15 mouse cellular contexts compared by ENCODE assay signal in genomic region chr6:136898222-136898621, GRCm38 (mm10). TPM values are rescaled to one million over a fixed set of nuclear protein-coding genes. Genes with fewer than 3 reads are reported as not detected.
DNase-seq lines count a peak whose midpoint lies in the region; ATAC-seq and TF ChIP-seq lines count a peak whose summit lies in the region.
"Had no signal": no experiment of that assay in that cellular context is flagged by ENCODE, and none has a peak within 500 bp of the region (broad histone marks: within the 10 kb centered on the region; RNA-seq: fewer than 3 reads in every experiment).

No protein-coding gene starts in this region.

- no peak; the same call in 1 of the 2 replicates for ATAC-seq in heart, postnatal 0 days (ENCODE audit: insufficient read depth, low read depth)
- no peak for ATAC-seq in hindbrain, postnatal 0 days
- no peak for ATAC-seq in liver, embryonic 11.5 days (replicated peaks; ENCODE audit: low FRiP score)
- ATAC-seq: forebrain, embryonic 16.5 days; midbrain, embryonic 15.5 days had no signal

- no peak for TF ChIP-seq EP300 in heart, postnatal 0 days (IDR thresholded peaks at IDR 0.05; ENCODE audit: low read depth)

- peaks cover 6% of the 10 kb centered on the region for H3K4me1 ChIP-seq in heart, postnatal 0 days (ENCODE audit: control insufficient read depth, insufficient read depth)
- H3K4me1 ChIP-seq in hindbrain, postnatal 0 days (ENCODE audit: insufficient read depth, low read length): no peaks in the 10 kb centered on the region
- H3K4me1 ChIP-seq in liver, embryonic 11.5 days (replicated peaks; ENCODE audit: control insufficient read depth, insufficient read depth, low read length): no peaks in the 10 kb centered on the region; the same call in 1 of the 2 replicates
- H3K4me1 ChIP-seq: midbrain, embryonic 15.5 days had no signal

- no peak overlapping the region for H3K9ac ChIP-seq in heart, postnatal 0 days (replicated peaks; ENCODE audit: low read depth, low read length)
- no peak overlapping the region for H3K9ac ChIP-seq in hindbrain, postnatal 0 days (replicated peaks; ENCODE audit: low read length)
- H3K9ac ChIP-seq in liver, embryonic 11.5 days (ENCODE audit: low read depth, low read length): no peak overlapping the region
- H3K9ac ChIP-seq: hindbrain, embryonic 14.5 days; liver, embryonic 13.5 days; midbrain, embryonic 15.5 days had no signal

- no peaks in the 10 kb centered on the region for H3K27me3 ChIP-seq in C2C12 (ENCODE audit: control insufficient read depth, insufficient read depth, insufficient read length)
- no peaks in the 10 kb centered on the region for H3K27me3 ChIP-seq in heart, postnatal 0 days (ENCODE audit: control insufficient read depth, insufficient read depth, low read length)
- H3K27me3 ChIP-seq in hindbrain, postnatal 0 days (ENCODE audit: insufficient read depth, low read length): no peaks in the 10 kb centered on the region
- no peaks in the 10 kb centered on the region for H3K27me3 ChIP-seq in liver, embryonic 11.5 days (replicated peaks; ENCODE audit: control insufficient read depth, insufficient read depth, low read length)
- H3K27me3 ChIP-seq: liver, embryonic 13.5 days; midbrain, embryonic 15.5 days had no signal

- no peak overlapping the region for H3K4me3 ChIP-seq in gastrocnemius, adult 2 months
- no peak overlapping the region for H3K4me3 ChIP-seq in C2C12 (ENCODE audit: insufficient read depth, poor library complexity, severe bottlenecking)
- H3K4me3 ChIP-seq in heart, postnatal 0 days (ENCODE audit: low read depth, low read length): no peak overlapping the region
- H3K4me3 ChIP-seq in hindbrain, postnatal 0 days (ENCODE audit: low read length): no peak overlapping the region
- H3K4me3 ChIP-seq in liver, embryonic 11.5 days (ENCODE audit: low read depth, low read length): no peak overlapping the region
- H3K4me3 ChIP-seq: liver, embryonic 13.5 days; midbrain, embryonic 15.5 days had no signal

- no peak overlapping the region for H3K4me2 ChIP-seq in heart, postnatal 0 days (ENCODE audit: low read depth, low read length)
- no peak overlapping the region for H3K4me2 ChIP-seq in hindbrain, postnatal 0 days (ENCODE audit: low read depth, low read length)
- H3K4me2 ChIP-seq in liver, embryonic 11.5 days: no peak overlapping the region
- H3K4me2 ChIP-seq: hindbrain, embryonic 14.5 days; liver, embryonic 13.5 days; midbrain, embryonic 15.5 days had no signal

- H3ac ChIP-seq in C2C12 (ENCODE audit: control insufficient read depth, insufficient read length, low read depth): no peak overlapping the region

- no peak for TF ChIP-seq CTCF in gastrocnemius, adult 2 months (IDR thresholded peaks at IDR 0.05)
- TF ChIP-seq CTCF in C2C12 (IDR thresholded peaks at IDR 0.05; ENCODE audit: control insufficient read depth, insufficient read depth, insufficient read length): no peak
- TF ChIP-seq CTCF in heart, postnatal 0 days (IDR thresholded peaks at IDR 0.05; ENCODE audit: low read depth): no peak
- TF ChIP-seq CTCF in hindbrain, postnatal 0 days (IDR thresholded peaks at IDR 0.05; ENCODE audit: low read depth): no peak

- no peaks in the 10 kb centered on the region for H3K79me2 ChIP-seq in C2C12 (ENCODE audit: control insufficient read depth, insufficient read depth)

- intact Hi-C loops in gastrocnemius, adult 2 months (cut with DNase I): no loop called here
- intact Hi-C loops in gastrocnemius, postnatal 36 days (cut with DNase I): no loop called here

- H3K9me3 ChIP-seq in heart, postnatal 0 days (replicated peaks; ENCODE audit: control insufficient read depth, low read length): no peaks in the 10 kb centered on the region
- H3K9me3 ChIP-seq in hindbrain, postnatal 0 days (ENCODE audit: low read length): no peaks in the 10 kb centered on the region
- no peaks in the 10 kb centered on the region for H3K9me3 ChIP-seq in liver, embryonic 11.5 days (ENCODE audit: control insufficient read depth, low read length)
- H3K9me3 ChIP-seq: liver, embryonic 13.5 days; midbrain, embryonic 15.5 days had no signal

- H3K27ac ChIP-seq in gastrocnemius, adult 2 months: peak overlapping the region; percentile 75
- H3K27ac ChIP-seq in heart, postnatal 0 days (ENCODE audit: low read depth): peak overlapping the region; percentile 64
- H3K27ac ChIP-seq in hindbrain, postnatal 0 days: no peak overlapping the region
- H3K27ac ChIP-seq in liver, embryonic 11.5 days (ENCODE audit: low read depth, low read length): no peak overlapping the region
- H3K27ac ChIP-seq: hindbrain, embryonic 14.5 days; liver, embryonic 13.5 days; midbrain, embryonic 15.5 days had no signal

- H3K79me3 ChIP-seq in C2C12 (ENCODE audit: low read depth): no peaks in the 10 kb centered on the region

- no peak for DNase-seq in gastrocnemius, adult 2 months
- no peak for DNase-seq in gastrocnemius, postnatal 36 days
- no peak for DNase-seq in heart, postnatal 0 days (ENCODE audit: low spot score)
- DNase-seq in lung, postnatal 36 days: peak; percentile 81
- no peak for DNase-seq in thymus, postnatal 36 days
- DNase-seq in hindbrain, postnatal 0 days (ENCODE audit: low spot score): no peak
- no peak for DNase-seq in liver, embryonic 11.5 days (ENCODE audit: low spot score)
- DNase-seq: adrenal gland, postnatal 14 days; cerebellum, postnatal 25 days; liver, embryonic 13.5 days had no signal

- WGBS in heart, postnatal 0 days: 16% methylated on average over 4 of the region's 4 CpGs
- WGBS in hindbrain, postnatal 0 days: 67% methylated on average over 4 of the region's 4 CpGs
- WGBS in liver, embryonic 11.5 days: 39% methylated on average over 4 of the region's 4 CpGs

- H3K36me3 ChIP-seq in C2C12 (ENCODE audit: control insufficient read depth, insufficient read depth): no peaks in the 10 kb centered on the region
- H3K36me3 ChIP-seq in heart, postnatal 0 days (replicated peaks; ENCODE audit: control insufficient read depth, insufficient read depth, low read length): no peaks in the 10 kb centered on the region
- no peaks in the 10 kb centered on the region for H3K36me3 ChIP-seq in hindbrain, postnatal 0 days (ENCODE audit: insufficient read depth, low read length)
- H3K36me3 ChIP-seq in liver, embryonic 11.5 days (ENCODE audit: control insufficient read depth, insufficient read depth, low read length): no peaks in the 10 kb centered on the region
- H3K36me3 ChIP-seq: liver, embryonic 13.5 days; midbrain, embryonic 15.5 days had no signal

TF ChIP-seq in C2C12, 6 proteins besides CTCF, POLR2A, EP300 and RAD21:
- TF ChIP-seq CEBPB (IDR thresholded peaks at IDR 0.05; ENCODE audit: low read depth) (peak; percentile 34), MYOD1 (IDR thresholded peaks at IDR 0.05; ENCODE audit: control insufficient read depth, insufficient read length, low read depth) (no peak)

RNA-seq across cellular contexts. Expression of gene Mgp, which starts 22.6 kb away (rescaled TPM):
- 100 to 1,000 TPM in 1 of 2 experiments, 10 to 100 TPM in 1; 52.8 to 161 TPM for total RNA-seq in gastrocnemius, adult 2 months (2021)
- 10 to 100 TPM; 72.6 to 84.1 TPM for total RNA-seq in gastrocnemius, postnatal 36 days (2021)
- 472 TPM for polyA plus RNA-seq in C2C12 (2012; fragmentation: generic; extraction: Trizol)
- 344 and 362 TPM in 2 replicates for total RNA-seq in heart, postnatal 0 days (2014; rRNA removed; ENCODE audit: low replicate concordance)
- 403 and 465 TPM in 2 replicates for polyA plus RNA-seq in heart, postnatal 0 days (2015; fragmentation: Nextera tagmentation; extraction: Ambion mirVana)
- 23.6 and 34.6 TPM in 2 replicates for total RNA-seq in hindbrain, postnatal 0 days (2014; rRNA removed)
- polyA plus RNA-seq in hindbrain, postnatal 0 days (2015; fragmentation: Nextera tagmentation; extraction: Ambion mirVana): 74.4 and 81.8 TPM in 2 replicates
- polyA plus RNA-seq in liver, embryonic 11.5 days (2014; fragmentation: Nextera tagmentation; extraction: Ambion mirVana): 7.7 and 8.2 TPM in 2 replicates

RNA-seq across cellular contexts. Expression of gene Erp27, which starts 23.8 kb away (rescaled TPM):
- under 1 TPM in 1 of 2 experiments, not detected in 1; 0.20 TPM for total RNA-seq in gastrocnemius, adult 2 months (2021)
- not detected for total RNA-seq in gastrocnemius, postnatal 36 days (2021)
- 0.04 TPM for polyA plus RNA-seq in C2C12 (2012; fragmentation: generic; extraction: Trizol)
- total RNA-seq in heart, postnatal 0 days (2014; rRNA removed; ENCODE audit: low replicate concordance): 1.7 TPM in 1 of 2 replicates, not detected in the other
- 0.75 and 0.83 TPM in 2 replicates for polyA plus RNA-seq in heart, postnatal 0 days (2015; fragmentation: Nextera tagmentation; extraction: Ambion mirVana)
- total RNA-seq in hindbrain, postnatal 0 days (2014; rRNA removed): not detected in 2 replicates
- not detected in 2 replicates for polyA plus RNA-seq in hindbrain, postnatal 0 days (2015; fragmentation: Nextera tagmentation; extraction: Ambion mirVana)
- 0.22 and 0.34 TPM in 2 replicates for polyA plus RNA-seq in liver, embryonic 11.5 days (2014; fragmentation: Nextera tagmentation; extraction: Ambion mirVana)
- total RNA-seq: adrenal gland, postnatal 14 days had no signal
- polyA plus RNA-seq: hindbrain, embryonic 14.5 days; midbrain, embryonic 15.5 days had no signal

RNA-seq across cellular contexts. Expression of gene Pde6h, which starts 25.4 kb away (rescaled TPM):
- total RNA-seq in gastrocnemius, adult 2 months (2021): not detected
- total RNA-seq in gastrocnemius, postnatal 36 days (2021): not detected
- 0.26 TPM for polyA plus RNA-seq in C2C12 (2012; fragmentation: generic; extraction: Trizol)
- 0.19 TPM in 1 of 2 replicates, not detected in the other for total RNA-seq in heart, postnatal 0 days (2014; rRNA removed; ENCODE audit: low replicate concordance)
- 0.04 and 0.25 TPM in 2 replicates for polyA plus RNA-seq in heart, postnatal 0 days (2015; fragmentation: Nextera tagmentation; extraction: Ambion mirVana)
- not detected in 2 replicates for total RNA-seq in hindbrain, postnatal 0 days (2014; rRNA removed)
- 0.76 and 1.3 TPM in 2 replicates for polyA plus RNA-seq in hindbrain, postnatal 0 days (2015; fragmentation: Nextera tagmentation; extraction: Ambion mirVana)
- not detected in 2 replicates for polyA plus RNA-seq in liver, embryonic 11.5 days (2014; fragmentation: Nextera tagmentation; extraction: Ambion mirVana)
- polyA plus RNA-seq: forebrain, embryonic 16.5 days; liver, embryonic 13.5 days; midbrain, embryonic 15.5 days had no signal

RNA-seq across cellular contexts. Expression of gene Art4, which starts 40.7 kb away (rescaled TPM):
- under 1 TPM; 0.10 to 0.11 TPM for total RNA-seq in gastrocnemius, adult 2 months (2021)
- under 1 TPM in 1 of 2 experiments, not detected in 1; 0.13 TPM for total RNA-seq in gastrocnemius, postnatal 36 days (2021)
- not detected for polyA plus RNA-seq in C2C12 (2012; fragmentation: generic; extraction: Trizol)
- total RNA-seq in heart, postnatal 0 days (2014; rRNA removed; ENCODE audit: low replicate concordance): 19.3 and 28.8 TPM in 2 replicates
- polyA plus RNA-seq in heart, postnatal 0 days (2015; fragmentation: Nextera tagmentation; extraction: Ambion mirVana): 8.7 and 11.4 TPM in 2 replicates
- 0.37 and 0.43 TPM in 2 replicates for total RNA-seq in hindbrain, postnatal 0 days (2014; rRNA removed)
- 0.25 and 0.34 TPM in 2 replicates for polyA plus RNA-seq in hindbrain, postnatal 0 days (2015; fragmentation: Nextera tagmentation; extraction: Ambion mirVana)
- polyA plus RNA-seq in liver, embryonic 11.5 days (2014; fragmentation: Nextera tagmentation; extraction: Ambion mirVana): 8.7 and 11.1 TPM in 2 replicates
- total RNA-seq: layer of hippocampus, postnatal 14 days had no signal

RNA-seq across cellular contexts. Expression of gene Arhgdib, which starts 43.5 kb away (rescaled TPM):
- total RNA-seq in gastrocnemius, adult 2 months (2021): 10 to 100 TPM in 1 of 2 experiments, 1 to 10 TPM in 1; 4.9 to 10.2 TPM
- total RNA-seq in gastrocnemius, postnatal 36 days (2021): 1 to 10 TPM; 7.1 to 7.7 TPM
- 101 TPM for polyA plus RNA-seq in C2C12 (2012; fragmentation: generic; extraction: Trizol)
- total RNA-seq in heart, postnatal 0 days (2014; rRNA removed; ENCODE audit: low replicate concordance): 42.2 and 45.9 TPM in 2 replicates
- polyA plus RNA-seq in heart, postnatal 0 days (2015; fragmentation: Nextera tagmentation; extraction: Ambion mirVana): 56.7 and 58.8 TPM in 2 replicates
- total RNA-seq in hindbrain, postnatal 0 days (2014; rRNA removed): 7.2 and 12.8 TPM in 2 replicates
- polyA plus RNA-seq in hindbrain, postnatal 0 days (2015; fragmentation: Nextera tagmentation; extraction: Ambion mirVana): 17.3 and 18.8 TPM in 2 replicates
- 181 and 183 TPM in 2 replicates for polyA plus RNA-seq in liver, embryonic 11.5 days (2014; fragmentation: Nextera tagmentation; extraction: Ambion mirVana)

Comparison
In these comparisons a context has a peak if more than half of its experiments do, and no peak if none do; other contexts are left out.
1. H3K27ac ChIP-seq: peak in gastrocnemius, adult 2 months (single experiment) and heart, postnatal 0 days (single experiment); none in hindbrain, postnatal 0 days (single experiment) and liver, embryonic 11.5 days (single experiment).